Mouse (Mus musculus) myocyte (in vitro differentiated cells): ENCODE measurements at regions not wholly inside any gene's neighbourhood (a gene's known extent, or its start where the extent isn't known, plus 50 kb on each side); places are given as distances from the start of the nearest gene placed in this dataset.

Source experiments
- CEBPB ChIP-seq: IDR thresholded peaks from 2 replicates; pipeline ENCODE4 v1.6.1; 2011; ENCODE audit warnings: mild to moderate bottlenecking, moderate library complexity; ENCODE audit not compliant: poor library complexity, insufficient read depth, severe bottlenecking
- E2F4 ChIP-seq: IDR thresholded peaks from one replicate; pipeline ENCODE4 v1.6.1; 2011; ENCODE audit warnings: mild to moderate bottlenecking, control low read depth, moderate library complexity; ENCODE audit not compliant: insufficient read depth
- MAX ChIP-seq: IDR thresholded peaks from one replicate; pipeline ENCODE4 v1.6.1; 2011; ENCODE audit warnings: low read depth, mild to moderate bottlenecking, control low read depth
- MYOD1 ChIP-seq, 3 experiments: IDR thresholded peaks; one replicate each; pipeline ENCODE4 v1.6.1; 2011; ENCODE audit warnings: control low read depth in 2 of 3, low read depth in 2 of 3, mild to moderate bottlenecking in 2 of 3, moderate library complexity in 1 of 3; ENCODE audit not compliant: insufficient read length in 2 of 3, control insufficient read depth in 1 of 3
- MYOG ChIP-seq, 3 experiments: IDR thresholded peaks; one replicate each; pipeline ENCODE4 v1.6.1; 2011; ENCODE audit warnings: control low read depth in 2 of 3, low read depth in 2 of 3, mild to moderate bottlenecking in 2 of 3; ENCODE audit not compliant: insufficient read length in 2 of 3, control insufficient read depth in 1 of 3, insufficient read depth in 1 of 3
- POLR2A ChIP-seq: IDR thresholded peaks from one replicate; pipeline ENCODE4 v1.6.1; 2011; ENCODE audit warnings: low read depth, mild to moderate bottlenecking, control low read depth, moderate library complexity; ENCODE audit not compliant: insufficient read length
- POLR2AphosphoS2 ChIP-seq: IDR thresholded peaks from one replicate; pipeline ENCODE4 v1.6.1; 2011; ENCODE audit warnings: low read depth, control low read depth; ENCODE audit not compliant: insufficient read length
- REST ChIP-seq: IDR thresholded peaks from one replicate; pipeline ENCODE4 v1.6.1; 2011; ENCODE audit warnings: mild to moderate bottlenecking, control low read depth, moderate library complexity; ENCODE audit not compliant: insufficient read depth, insufficient read length
- SRF ChIP-seq: IDR thresholded peaks from one replicate; pipeline ENCODE4 v1.6.1; 2011; ENCODE audit warnings: low read depth; ENCODE audit not compliant: control insufficient read depth, insufficient read length
- TCF12 ChIP-seq: IDR thresholded peaks from one replicate; pipeline ENCODE4 v1.6.1; 2011; ENCODE audit warnings: mild to moderate bottlenecking, control low read depth; ENCODE audit not compliant: poor library complexity, insufficient read depth, severe bottlenecking
- USF1 ChIP-seq: IDR thresholded peaks from one replicate; pipeline ENCODE4 v1.6.1; 2011; ENCODE audit warnings: low read depth, mild to moderate bottlenecking, control low read depth, moderate library complexity

DNA sequence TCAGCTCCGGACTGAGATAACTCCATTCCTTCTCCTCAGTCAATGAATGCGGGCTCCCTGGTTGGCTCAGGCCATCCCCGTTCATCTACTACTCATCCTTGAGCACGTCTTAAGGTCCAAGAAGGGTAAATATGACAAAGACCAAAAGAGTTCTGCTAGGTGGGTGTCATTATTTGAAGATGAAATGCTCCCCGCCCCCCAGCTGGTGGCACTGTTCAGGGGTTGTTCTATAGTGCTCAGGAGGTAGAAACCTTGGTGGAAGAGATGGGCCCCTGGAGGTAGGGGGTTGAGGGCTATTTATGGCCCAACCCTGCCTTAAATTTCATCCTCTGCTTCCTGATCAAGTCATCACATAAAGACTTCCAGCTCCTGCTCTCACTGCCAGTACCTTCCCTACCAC lies 126.0 kb downstream of the Aipl1 start:
- TF ChIP-seq POLR2A (no peak), MAX (no peak), E2F4 (no peak), REST (no peak), CEBPB (no peak), SRF (no peak), POLR2AphosphoS2 (no peak), USF1 (no peak), MYOD1 (IDR thresholded peaks at IDR 0.05; ENCODE audit: control insufficient read depth in 1 of 3, insufficient read length in 2 of 3, low read depth in 2 of 3) (no peak), MYOG (IDR thresholded peaks at IDR 0.05; ENCODE audit: control insufficient read depth in 1 of 3, insufficient read depth in 1 of 3, insufficient read length in 2 of 3, low read depth in 2 of 3) (no peak), TCF12 (no peak)
